Mouse (Mus musculus): Measurements from ENCODE around the gene Lgi4.

DNA sequence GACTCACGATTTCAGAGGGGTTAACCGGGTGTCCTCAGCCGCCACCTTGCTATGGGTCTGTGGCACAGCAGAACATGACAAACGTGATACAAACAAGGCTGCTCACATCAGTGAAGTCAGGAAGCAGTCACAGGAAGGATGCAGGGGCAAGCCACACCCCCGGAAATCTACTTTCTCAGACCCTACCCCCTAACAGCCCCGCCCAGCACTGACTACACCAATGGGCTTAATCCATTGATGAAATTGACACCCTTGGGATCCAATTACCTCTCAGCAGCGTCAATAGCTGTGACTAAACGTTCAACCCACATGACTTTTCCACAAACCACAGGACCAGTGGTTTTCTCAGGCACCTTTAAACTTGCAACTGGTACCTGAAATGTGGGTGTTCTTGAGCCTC lies 30.5 kb upstream of the Lgi4 start:
- TF ChIP-seq CHD2 (IDR thresholded peaks at IDR 0.05; ENCODE audit: low read depth, low read length) (peak; percentile 88), HCFC1 (IDR thresholded peaks at IDR 0.05; ENCODE audit: borderline replicate concordance, insufficient read depth, low read length) (no peak), ZNF384 (IDR thresholded peaks at IDR 0.05; ENCODE audit: low read depth, low read length) (no peak), MAFK (IDR thresholded peaks at IDR 0.05; ENCODE audit: insufficient read depth, low read depth, low read length) (no peak)
